Mouse (Mus musculus): ENCODE measurements around the gene Lrrc8b. TPM values are rescaled to one million over a fixed set of nuclear protein-coding genes. Genes with fewer than 3 reads are reported as not detected.

The Lrrc8b gene
- polyA plus RNA-seq, 1 experiment from 2014 or later = 11.5 TPM

GRCm38 (mm10) chr5:105525004-105525403 is 109.4 kb downstream of the Lrrc8b start:
- Histone ChIP-seq H3K9me3 (no peaks in the 10 kb centered on the region), H3K4me2 (replicated peaks) (no peak overlapping the region), H3K27me3 (no peaks in the 10 kb centered on the region), H3K4me3 (no peak overlapping the region), H3K36me3 (0 out of 2 replicates have a peak, but pooled peaks cover 4% of the 10 kb centered on the region), H3K9ac (replicated peaks) (no peak overlapping the region), H3K4me1 (peaks cover 12% of the 10 kb centered on the region; the same call in 1 of the 2 replicates), H3K27ac (replicated peaks) (no peak overlapping the region)
- WGBS = 94% methylated on average over 12 of the region's 12 CpGs
- ATAC-seq (ENCODE audit: low FRiP score, low read depth) = no peak

- Histone ChIP-seq H3K36me3 (0 out of 2 replicates have a peak, but pooled peaks cover 4% of the 10 kb centered on the region), H3K9ac (replicated peaks) (no peak overlapping the region), H3K4me2 (replicated peaks) (no peak overlapping the region), H3K27me3 (no peaks in the 10 kb centered on the region), H3K4me1 (peaks cover 4% of the 10 kb centered on the region; the same call in 1 of the 2 replicates), H3K27ac (replicated peaks) (no peak overlapping the region), H3K4me3 (no peak overlapping the region), H3K9me3 (no peaks in the 10 kb centered on the region)
- ATAC-seq (ENCODE audit: low FRiP score, low read depth) = no peak
- WGBS = 88% methylated on average over 4 of the region's 4 CpGs
Observed at GRCm38 (mm10) chr5:105526107-105526645, 110.6 kb downstream of the Lrrc8b start.

- H3K27ac ChIP-seq (replicated peaks) = no peak overlapping the region
- no peaks in the 10 kb centered on the region for H3K27me3 ChIP-seq
- 0 out of 2 replicates have a peak, but pooled peaks cover 4% of the 10 kb centered on the region for H3K36me3 ChIP-seq
- 94% methylated on average over 9 of the region's 9 CpGs for WGBS
- no peak overlapping the region for H3K4me2 ChIP-seq (replicated peaks)
- ATAC-seq (ENCODE audit: low FRiP score, low read depth) = no peak
- H3K9me3 ChIP-seq = no peaks in the 10 kb centered on the region
- H3K9ac ChIP-seq (replicated peaks) = no peak overlapping the region
- H3K4me3 ChIP-seq = no peak overlapping the region
- peaks cover 4% of the 10 kb centered on the region; the same call in 1 of the 2 replicates for H3K4me1 ChIP-seq
Observed at GRCm38 (mm10) chr5:105526766-105527165, 111.2 kb downstream of the Lrrc8b start.

- Histone ChIP-seq H3K27me3 (no peaks in the 10 kb centered on the region), H3K9me3 (no peaks in the 10 kb centered on the region), H3K9ac (replicated peaks) (no peak overlapping the region), H3K27ac (replicated peaks) (no peak overlapping the region), H3K4me1 (peaks cover 4% of the 10 kb centered on the region; the same call in 1 of the 2 replicates), H3K4me2 (replicated peaks) (no peak overlapping the region), H3K36me3 (0 out of 2 replicates have a peak, but pooled peaks cover 4% of the 10 kb centered on the region), H3K4me3 (no peak overlapping the region)
- no peak for ATAC-seq (ENCODE audit: low FRiP score, low read depth)
- WGBS = 94% methylated on average over 23 of the region's 23 CpGs
Observed at GRCm38 (mm10) chr5:105527477-105528331, 112.1 kb downstream of the Lrrc8b start.

- no peaks in the 10 kb centered on the region for H3K36me3 ChIP-seq
Observed at GRCm38 (mm10) chr5:105530576-105530975, 115.0 kb downstream of the Lrrc8b start.

GRCm38 (mm10) chr5:105535186-105535585 is 119.6 kb downstream of the Lrrc8b start:
- H3K4me3 ChIP-seq = no peak overlapping the region
- no peaks in the 10 kb centered on the region for H3K9me3 ChIP-seq
- no peak overlapping the region for H3K4me2 ChIP-seq (replicated peaks)
- no peak overlapping the region for H3K27ac ChIP-seq (replicated peaks)
- H3K4me1 ChIP-seq = no peaks in the 10 kb centered on the region; the same call in 1 of the 2 replicates
- no peaks in the 10 kb centered on the region for H3K27me3 ChIP-seq
- WGBS = 91% methylated on average over 3 of the region's 3 CpGs
- no peak for ATAC-seq (ENCODE audit: low FRiP score, low read depth)
- 0 out of 2 replicates have a peak, but pooled peaks cover under 1% of the 10 kb centered on the region for H3K36me3 ChIP-seq
- H3K9ac ChIP-seq (replicated peaks) = no peak overlapping the region

More at GRCm38 (mm10) chr5:105530576-105530975, 115.0 kb downstream of the Lrrc8b start:
- Histone ChIP-seq H3K4me3 (no peak overlapping the region), H3K4me1 (peaks cover 4% of the 10 kb centered on the region; the same call in 1 of the 2 replicates), H3K9me3 (no peaks in the 10 kb centered on the region), H3K27me3 (no peaks in the 10 kb centered on the region), H3K27ac (replicated peaks) (no peak overlapping the region), H3K4me2 (replicated peaks) (no peak overlapping the region), H3K9ac (replicated peaks) (no peak overlapping the region)
- 80% methylated on average over 6 of the region's 6 CpGs for WGBS
- ATAC-seq (ENCODE audit: low FRiP score, low read depth) = no peak

GRCm38 (mm10) chr5:105536172-105536571 is 120.6 kb downstream of the Lrrc8b start:
- Histone ChIP-seq H3K9me3 (no peaks in the 10 kb centered on the region), H3K36me3 (0 out of 2 replicates have a peak, but pooled peaks cover 4% of the 10 kb centered on the region), H3K27me3 (no peaks in the 10 kb centered on the region), H3K4me2 (replicated peaks) (no peak overlapping the region), H3K9ac (replicated peaks) (no peak overlapping the region), H3K4me3 (no peak overlapping the region), H3K27ac (replicated peaks) (no peak overlapping the region), H3K4me1 (no peaks in the 10 kb centered on the region)
- ATAC-seq (ENCODE audit: low FRiP score, low read depth) = no peak
- 91% methylated on average over 2 of the region's 2 CpGs for WGBS

- Histone ChIP-seq H3K9me3 (no peaks in the 10 kb centered on the region), H3K27me3 (no peaks in the 10 kb centered on the region), H3K36me3 (0 out of 2 replicates have a peak, but pooled peaks cover 4% of the 10 kb centered on the region), H3K27ac (replicated peaks) (no peak overlapping the region), H3K4me3 (no peak overlapping the region), H3K4me2 (replicated peaks) (no peak overlapping the region), H3K4me1 (no peaks in the 10 kb centered on the region), H3K9ac (replicated peaks) (no peak overlapping the region)
- WGBS = 83% methylated on average over 11 of the region's 11 CpGs
- no peak for ATAC-seq (ENCODE audit: low FRiP score, low read depth)
Observed at GRCm38 (mm10) chr5:105537101-105537723, 121.6 kb downstream of the Lrrc8b start.

Other genes starting within 250 kb of the Lrrc8b start
- 0.18 and 0.66 TPM in 2 replicates for gene Gbp10, start 176.2 kb upstream of the Lrrc8b start, polyA plus RNA-seq (2016; fragmentation: Nextera tagmentation; extraction: Ambion mirVana)
- gene Gm43302, start 122.1 kb upstream of the Lrrc8b start, polyA plus RNA-seq (2016; fragmentation: Nextera tagmentation; extraction: Ambion mirVana) = 0.21 TPM in 1 of 2 replicates, not detected in the other
- gene Gbp6, start 122.1 kb upstream of the Lrrc8b start, polyA plus RNA-seq (2016; fragmentation: Nextera tagmentation; extraction: Ambion mirVana) = 1.9 and 2.0 TPM in 2 replicates
- gene Lrrc8c, start 103.6 kb downstream of the Lrrc8b start, polyA plus RNA-seq (2016; fragmentation: Nextera tagmentation; extraction: Ambion mirVana) = 9.4 and 11.0 TPM in 2 replicates

Measured in midbrain, embryonic 12.5 days (tissue).